Mouse (Mus musculus): ENCODE data around the gene Adamts2.

Adamts2 gene

GRCm38 (mm10) chr11:50671376-50671775, 69.5 kb downstream of the Adamts2 start:
- DNase-seq (ENCODE audit: low read depth, low spot score), result no peak

GRCm38 (mm10) chr11:50671820-50672310, 70.0 kb downstream of the Adamts2 start:
- DNase-seq (ENCODE audit: low read depth, low spot score), result no peak

- no peak for DNase-seq (ENCODE audit: low read depth, low spot score)
Observed at GRCm38 (mm10) chr11:50672866-50673265, 71.0 kb downstream of the Adamts2 start.

- peak; percentile 8 for DNase-seq (ENCODE audit: low read depth, low spot score)
Observed at GRCm38 (mm10) chr11:50673525-50674250, 71.8 kb downstream of the Adamts2 start.

- DNase-seq (ENCODE audit: low read depth, low spot score), result no peak
Observed at GRCm38 (mm10) chr11:50674390-50674789, 72.5 kb downstream of the Adamts2 start.

GRCm38 (mm10) chr11:50678650-50679049, 76.8 kb downstream of the Adamts2 start:
- DNase-seq (ENCODE audit: low read depth, low spot score), result no peak

GRCm38 (mm10) chr11:50681940-50682339, 80.1 kb downstream of the Adamts2 start:
- DNase-seq (ENCODE audit: low read depth, low spot score), result no peak

- DNase-seq (ENCODE audit: low read depth, low spot score), result no peak
Observed at GRCm38 (mm10) chr11:50683821-50684220, 81.9 kb downstream of the Adamts2 start.

- DNase-seq (ENCODE audit: low read depth, low spot score), result peak; percentile 20
Observed at GRCm38 (mm10) chr11:50688584-50688983, 86.7 kb downstream of the Adamts2 start.

GRCm38 (mm10) chr11:50689672-50690071, 87.8 kb downstream of the Adamts2 start:
- DNase-seq (ENCODE audit: low read depth, low spot score), result no peak

GRCm38 (mm10) chr11:50699971-50700370, 98.1 kb downstream of the Adamts2 start:
- DNase-seq (ENCODE audit: low read depth, low spot score), result no peak

GRCm38 (mm10) chr11:50700496-50700895, 98.6 kb downstream of the Adamts2 start:
- no peak for DNase-seq (ENCODE audit: low read depth, low spot score)

GRCm38 (mm10) chr11:50703397-50703796, 101.5 kb downstream of the Adamts2 start:
- no peak for DNase-seq (ENCODE audit: low read depth, low spot score)

GRCm38 (mm10) chr11:50704511-50704910, 102.6 kb downstream of the Adamts2 start:
- no peak for DNase-seq (ENCODE audit: low read depth, low spot score)

GRCm38 (mm10) chr11:50707259-50707658, 105.4 kb downstream of the Adamts2 start:
- no peak for DNase-seq (ENCODE audit: low read depth, low spot score)

GRCm38 (mm10) chr11:50713610-50714202, 111.8 kb downstream of the Adamts2 start:
- DNase-seq (ENCODE audit: low read depth, low spot score), result no peak

GRCm38 (mm10) chr11:50715091-50715490, 113.2 kb downstream of the Adamts2 start:
- no peak for DNase-seq (ENCODE audit: low read depth, low spot score)

GRCm38 (mm10) chr11:50717381-50717897, 115.6 kb downstream of the Adamts2 start:
- DNase-seq (ENCODE audit: low read depth, low spot score), result no peak

- no peak for DNase-seq (ENCODE audit: low read depth, low spot score)
Observed at GRCm38 (mm10) chr11:50718862-50719261, 117.0 kb downstream of the Adamts2 start.

- DNase-seq (ENCODE audit: low read depth, low spot score), result no peak
Observed at GRCm38 (mm10) chr11:50720421-50720820, 118.5 kb downstream of the Adamts2 start.

- no peak for DNase-seq (ENCODE audit: low read depth, low spot score)
Observed at GRCm38 (mm10) chr11:50720856-50721550, 119.1 kb downstream of the Adamts2 start.

- no peak for DNase-seq (ENCODE audit: low read depth, low spot score)
Observed at GRCm38 (mm10) chr11:50725595-50725994, 123.7 kb downstream of the Adamts2 start.

Data from A20 (cell line).